Mouse (Mus musculus) midbrain, embryonic 14.5 days (tissue): ENCODE measurements at regions not wholly inside any gene's neighbourhood (a gene's known extent, or its start where the extent isn't known, plus 50 kb on each side); places are given as distances from the start of the nearest gene placed in this dataset.

ENCODE experiments used
- ATAC-seq: fragments of 200-750 bp; cut with Nextera tagmentation; 2 replicates; pipeline ENCODE4 v1.8.0; 2017; ENCODE audit warnings: moderate number of reproducible peaks, moderate library complexity; ENCODE audit not compliant: low FRiP score, low TSS enrichment
- DNase-seq: peaks from one replicate; pipeline ENCODE4 v3.0.0-alpha.2; 2015
- H3K27ac ChIP-seq: fragments of 300-500 bp; sonication (generic); replicated peaks from 2 replicates; pipeline ENCODE4 v1.5.1; 2014; ENCODE audit warnings: mild to moderate bottlenecking, low read depth, low read length, moderate library complexity
- H3K27me3 ChIP-seq: fragments of 300-500 bp; sonication (generic); 2 replicates; pipeline ENCODE4 v1.6.1; 2014; ENCODE audit warnings: low read length, control low read depth, mixed read lengths; ENCODE audit not compliant: control insufficient read depth, insufficient read depth
- H3K36me3 ChIP-seq: fragments of 300-500 bp; sonication (generic); 2 replicates; pipeline ENCODE4 v1.6.1; 2014; ENCODE audit warnings: low read length, control low read depth; ENCODE audit not compliant: control insufficient read depth, insufficient read depth
- H3K4me1 ChIP-seq: fragments of 300-500 bp; sonication (generic); 2 replicates; pipeline ENCODE4 v1.6.1; 2014; ENCODE audit warnings: mild to moderate bottlenecking, antibody characterized with exemption, low read length, control low read depth; ENCODE audit not compliant: control insufficient read depth, insufficient read depth
- H3K4me2 ChIP-seq: fragments of 300-500 bp; sonication (generic); 2 replicates; pipeline ENCODE4 v1.6.1; 2014; ENCODE audit warnings: mild to moderate bottlenecking, low read length, moderate library complexity
- H3K4me3 ChIP-seq: fragments of 300-500 bp; sonication (generic); replicated peaks from 2 replicates; pipeline ENCODE4 v1.5.1; 2014; ENCODE audit warnings: low read depth, low read length
- H3K9ac ChIP-seq: fragments of 300-500 bp; sonication (generic); replicated peaks from 2 replicates; pipeline ENCODE4 v1.6.1; 2014; ENCODE audit warnings: mild to moderate bottlenecking, low read length, moderate library complexity
- H3K9me3 ChIP-seq: fragments of 300-500 bp; sonication (generic); 2 replicates; pipeline ENCODE4 v1.6.1; 2016; ENCODE audit warnings: low read length, control low read depth, mixed read lengths; ENCODE audit not compliant: control insufficient read depth
- WGBS: fragments of 180-500 bp; shearing (Covaris S2); extraction: QIAGEN DNeasy Blood & Tissue Kit; methylation state at CpG from one replicate; pipeline ENCODE4 v1.1.7; 2014; 5-methylcytosine and 5-hydroxymethylcytosine counted together

DNA sequence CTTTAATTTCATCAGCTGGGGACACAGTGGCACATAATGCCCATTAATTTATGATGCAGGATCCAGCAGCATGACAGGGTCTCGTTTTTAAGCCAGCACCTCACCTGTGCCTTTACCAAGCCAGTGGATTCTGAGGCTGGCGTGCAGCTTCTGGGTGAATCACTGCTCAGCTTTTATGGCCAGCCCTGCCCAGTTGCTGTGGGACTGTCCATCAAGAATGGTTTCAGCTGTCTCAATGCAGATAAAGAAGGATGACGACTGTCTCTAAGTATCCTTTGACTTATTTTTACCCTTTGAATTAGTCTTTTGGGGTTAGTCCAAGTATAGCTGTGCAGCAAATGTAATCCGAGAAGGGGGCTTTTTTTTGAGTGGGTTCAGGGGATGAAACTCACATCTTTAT, 167.3 kb upstream of the Bcor start:
- Histone ChIP-seq H3K36me3 (no peaks in the 10 kb centered on the region), H3K4me3 (no peak overlapping the region), H3K4me2 (no peak overlapping the region), H3K27ac (no peak overlapping the region), H3K27me3 (no peaks in the 10 kb centered on the region), H3K9me3 (no peaks in the 10 kb centered on the region), H3K9ac (no peak overlapping the region), H3K4me1 (no peaks in the 10 kb centered on the region)
- WGBS: 68% methylated on average over 4 of the region's 4 CpGs
- no peak for ATAC-seq
- DNase-seq: no peak

DNA sequence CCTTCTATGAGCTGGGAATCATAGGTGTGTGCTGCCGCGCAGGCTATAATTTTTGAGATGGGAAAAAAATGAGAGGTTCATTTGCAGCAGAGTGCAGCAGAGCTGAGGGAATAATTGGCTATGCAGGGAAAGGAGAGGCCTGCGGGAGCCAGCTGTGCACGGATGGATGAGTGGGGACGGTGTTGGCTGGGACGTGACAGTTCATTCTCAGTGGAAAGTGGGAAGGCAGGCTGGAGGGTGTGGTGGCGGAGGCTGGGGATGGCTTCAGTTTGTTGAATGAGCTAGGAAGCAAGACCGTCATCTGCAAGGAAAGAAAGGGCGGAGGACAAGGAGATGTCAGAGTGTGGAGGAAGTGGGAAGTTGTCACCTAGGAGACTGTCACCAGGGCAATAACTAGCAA, 180.4 kb upstream of the Bcor start:
- no peak overlapping the region for H3K4me3 ChIP-seq
- no peaks in the 10 kb centered on the region for H3K27me3 ChIP-seq
- ATAC-seq: no peak
- no peak for DNase-seq
- H3K27ac ChIP-seq: no peak overlapping the region
- no peaks in the 10 kb centered on the region for H3K9me3 ChIP-seq
- no peak overlapping the region for H3K4me2 ChIP-seq
- 64% methylated on average over 9 of the region's 9 CpGs for WGBS
- H3K4me1 ChIP-seq: no peaks in the 10 kb centered on the region
- H3K9ac ChIP-seq: no peak overlapping the region
- H3K36me3 ChIP-seq: no peaks in the 10 kb centered on the region

DNA sequence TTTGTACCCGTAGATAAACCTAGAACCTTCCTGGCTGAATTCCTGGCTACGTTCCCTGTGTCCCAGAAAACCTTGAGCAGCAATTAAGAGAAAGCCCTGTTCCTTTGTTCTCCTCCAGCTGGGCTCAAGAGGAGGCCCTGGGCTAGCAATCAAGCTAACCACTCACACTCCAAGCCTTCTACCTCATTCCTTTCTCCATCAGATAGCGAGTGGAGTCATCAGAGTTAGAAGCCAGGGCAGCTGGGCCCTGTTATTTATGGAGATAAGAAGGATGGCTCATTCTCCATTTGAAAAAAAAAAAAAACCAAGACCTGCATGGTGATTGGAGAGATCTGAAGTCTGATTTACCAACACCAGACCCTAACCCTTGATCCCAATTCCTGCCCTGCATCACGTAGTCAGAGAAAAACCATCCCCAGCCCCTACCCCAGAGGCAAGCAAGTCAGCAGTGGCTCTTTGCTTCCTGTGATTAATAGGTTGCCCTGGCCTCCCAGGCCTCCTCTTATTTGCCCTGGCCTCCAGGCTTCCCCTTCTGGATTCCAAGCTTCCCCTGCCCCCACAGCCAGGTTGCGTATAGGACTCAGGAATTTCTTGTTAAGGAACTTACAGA, 181.3 kb upstream of the Bcor start:
- 76% methylated on average over 5 of the region's 5 CpGs for WGBS
- ATAC-seq (no peak), DNase-seq (no peak)
- H3K27ac ChIP-seq: no peak overlapping the region
- H3K4me1 ChIP-seq: no peaks in the 10 kb centered on the region
- H3K4me3 ChIP-seq: no peak overlapping the region
- no peaks in the 10 kb centered on the region for H3K36me3 ChIP-seq
- no peak overlapping the region for H3K9ac ChIP-seq
- H3K27me3 ChIP-seq: no peaks in the 10 kb centered on the region
- H3K4me2 ChIP-seq: no peak overlapping the region
- H3K9me3 ChIP-seq: no peaks in the 10 kb centered on the region

DNA sequence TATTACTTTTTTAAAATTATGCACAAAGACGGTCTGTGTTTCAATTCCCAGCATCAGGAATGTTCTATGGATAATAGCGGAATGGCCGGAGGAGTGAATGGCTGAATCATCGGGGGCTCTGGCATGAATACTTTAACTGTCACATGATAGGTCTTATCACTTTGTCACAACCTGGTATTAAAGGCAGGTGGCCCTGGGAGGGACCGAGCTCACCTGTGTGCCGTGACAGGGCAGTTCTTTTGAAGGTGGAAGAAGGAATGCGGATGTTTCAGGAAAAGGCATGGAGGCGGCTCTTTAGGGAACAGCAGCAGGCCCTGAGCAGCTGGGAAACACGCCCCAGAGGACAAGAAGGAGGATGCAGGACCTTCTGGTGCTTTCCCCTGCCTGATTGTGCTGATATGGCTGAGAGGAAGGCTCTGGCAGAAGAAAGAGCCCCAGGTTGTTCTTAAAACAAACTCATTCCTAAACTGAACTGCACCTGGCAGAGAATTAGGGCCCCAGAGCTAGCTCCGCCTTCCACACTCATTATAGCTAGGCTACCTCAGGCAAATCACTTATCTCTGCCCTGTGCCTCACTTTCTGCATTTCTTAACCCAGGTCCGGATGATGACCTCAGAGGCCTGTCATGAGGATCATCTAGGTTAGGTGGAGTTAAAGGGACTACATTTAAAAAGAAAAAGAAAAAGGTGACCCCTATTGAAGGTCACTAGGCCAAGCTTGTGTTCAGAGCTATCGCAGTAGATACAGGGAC, 184.8 kb upstream of the Bcor start:
- Histone ChIP-seq H3K4me1 (no peaks in the 10 kb centered on the region), H3K27me3 (no peaks in the 10 kb centered on the region), H3K36me3 (no peaks in the 10 kb centered on the region), H3K4me3 (no peak overlapping the region), H3K4me2 (no peak overlapping the region), H3K9ac (no peak overlapping the region), H3K9me3 (no peaks in the 10 kb centered on the region), H3K27ac (no peak overlapping the region)
- ATAC-seq (no peak), DNase-seq (no peak)
- 88% methylated on average over 12 of the region's 12 CpGs for WGBS

DNA sequence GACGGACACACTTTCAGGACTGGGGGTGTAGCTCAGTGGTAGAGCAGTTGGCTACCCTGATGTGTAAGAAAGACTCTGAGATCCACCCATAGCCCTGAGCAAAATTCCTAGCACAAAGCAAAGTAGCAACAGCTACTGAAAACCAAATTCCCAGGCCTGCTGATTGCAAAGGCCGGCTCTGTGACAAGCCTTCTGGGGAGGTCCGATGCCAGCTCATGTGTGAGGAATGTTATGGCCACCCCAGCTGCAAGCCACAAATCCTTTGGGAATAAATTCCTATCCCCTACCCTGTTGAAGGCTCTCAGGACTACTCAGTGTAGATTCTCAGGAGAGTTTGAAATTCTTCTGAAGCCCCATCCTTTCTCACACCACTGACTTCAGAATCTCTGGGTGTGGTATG, 186.7 kb upstream of the Bcor start:
- WGBS: 87% methylated on average over 3 of the region's 3 CpGs
- H3K4me3 ChIP-seq: no peak overlapping the region
- no peak for DNase-seq
- H3K27ac ChIP-seq: no peak overlapping the region
- H3K4me1 ChIP-seq: no peaks in the 10 kb centered on the region
- ATAC-seq: no peak
- no peaks in the 10 kb centered on the region for H3K36me3 ChIP-seq
- H3K9me3 ChIP-seq: no peaks in the 10 kb centered on the region
- no peak overlapping the region for H3K4me2 ChIP-seq
- no peaks in the 10 kb centered on the region for H3K27me3 ChIP-seq
- no peak overlapping the region for H3K9ac ChIP-seq

DNA sequence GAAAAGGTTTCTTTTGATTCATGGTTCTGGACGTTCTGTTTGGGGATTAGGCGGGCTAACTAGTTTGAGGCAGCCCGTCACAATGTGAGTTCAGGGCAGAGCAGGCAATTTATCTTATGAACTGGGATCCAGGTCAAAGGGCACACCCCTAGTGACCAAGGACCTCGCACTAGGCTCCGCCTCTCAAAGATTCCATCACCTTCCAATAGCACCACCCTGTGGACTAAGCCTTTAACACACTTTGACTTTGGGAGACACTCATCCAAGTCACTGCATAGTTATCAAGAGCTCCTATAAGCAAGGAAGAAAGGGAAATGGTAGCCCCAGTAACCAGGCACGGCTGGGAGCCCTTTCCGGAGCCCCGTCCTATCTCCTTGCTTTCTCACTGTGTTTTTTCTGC, 188.0 kb upstream of the Bcor start:
- no peak overlapping the region for H3K4me3 ChIP-seq
- no peaks in the 10 kb centered on the region for H3K36me3 ChIP-seq
- H3K27me3 ChIP-seq: no peaks in the 10 kb centered on the region
- no peaks in the 10 kb centered on the region for H3K4me1 ChIP-seq
- H3K27ac ChIP-seq: no peak overlapping the region
- 44% methylated on average over 8 of the region's 8 CpGs for WGBS
- H3K9me3 ChIP-seq: no peaks in the 10 kb centered on the region
- H3K9ac ChIP-seq: no peak overlapping the region
- no peak for DNase-seq
- no peak overlapping the region for H3K4me2 ChIP-seq
- no peak for ATAC-seq

DNA sequence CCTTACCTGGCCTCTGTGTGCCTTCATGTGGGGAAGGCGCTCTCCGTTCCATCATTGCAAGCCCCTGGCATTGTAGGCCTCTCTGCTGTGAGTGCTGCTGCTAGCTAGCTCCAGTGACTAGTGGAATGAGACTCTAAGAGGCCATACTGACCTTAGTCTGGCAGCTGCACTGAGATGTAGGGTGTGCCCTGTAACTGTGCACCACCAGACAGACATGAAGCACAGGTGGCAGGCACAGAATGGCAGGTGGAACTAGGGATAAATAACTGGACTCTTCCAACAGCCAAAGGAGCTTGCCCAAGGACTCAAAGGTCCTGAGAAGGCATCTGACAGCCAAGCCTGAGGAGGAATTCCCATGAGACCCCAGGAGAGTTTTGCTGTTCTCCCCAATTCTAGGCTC, 194.7 kb upstream of the Bcor start:
- 93% methylated on average over 2 of the region's 2 CpGs for WGBS
- Histone ChIP-seq H3K36me3 (no peaks in the 10 kb centered on the region), H3K4me1 (no peaks in the 10 kb centered on the region), H3K27me3 (no peaks in the 10 kb centered on the region), H3K9me3 (no peaks in the 10 kb centered on the region), H3K4me3 (no peak overlapping the region), H3K4me2 (no peak overlapping the region), H3K9ac (no peak overlapping the region), H3K27ac (no peak overlapping the region)
- DNase-seq (no peak), ATAC-seq (no peak)

DNA sequence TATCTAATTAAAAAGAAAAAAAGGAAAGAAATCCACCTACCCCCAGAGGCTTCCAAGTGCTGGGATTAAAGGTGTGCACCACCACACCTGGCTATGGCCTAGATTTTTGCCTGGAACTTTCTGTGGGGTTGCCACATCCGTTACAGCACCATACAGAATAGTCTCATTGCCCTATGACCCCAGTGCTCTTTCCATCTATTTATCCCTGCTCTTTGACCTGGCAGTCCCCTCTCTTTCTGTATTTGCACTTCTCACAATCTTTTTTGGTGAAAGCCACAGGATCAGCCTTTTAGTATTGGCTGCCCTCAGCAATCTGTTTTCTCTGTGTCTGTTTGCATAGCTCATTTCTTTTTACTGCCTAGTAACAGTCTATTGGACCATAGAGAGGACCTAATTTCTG, 197.9 kb upstream of the Bcor start:
- no peaks in the 10 kb centered on the region for H3K9me3 ChIP-seq
- DNase-seq (no peak), ATAC-seq (no peak)
- no peaks in the 10 kb centered on the region for H3K36me3 ChIP-seq
- no peak overlapping the region for H3K9ac ChIP-seq
- no peak overlapping the region for H3K4me2 ChIP-seq
- H3K27ac ChIP-seq: no peak overlapping the region
- H3K4me3 ChIP-seq: no peak overlapping the region
- no peaks in the 10 kb centered on the region for H3K27me3 ChIP-seq
- WGBS: 45% methylated on average over 1 of the region's 1 CpGs
- no peaks in the 10 kb centered on the region for H3K4me1 ChIP-seq

DNA sequence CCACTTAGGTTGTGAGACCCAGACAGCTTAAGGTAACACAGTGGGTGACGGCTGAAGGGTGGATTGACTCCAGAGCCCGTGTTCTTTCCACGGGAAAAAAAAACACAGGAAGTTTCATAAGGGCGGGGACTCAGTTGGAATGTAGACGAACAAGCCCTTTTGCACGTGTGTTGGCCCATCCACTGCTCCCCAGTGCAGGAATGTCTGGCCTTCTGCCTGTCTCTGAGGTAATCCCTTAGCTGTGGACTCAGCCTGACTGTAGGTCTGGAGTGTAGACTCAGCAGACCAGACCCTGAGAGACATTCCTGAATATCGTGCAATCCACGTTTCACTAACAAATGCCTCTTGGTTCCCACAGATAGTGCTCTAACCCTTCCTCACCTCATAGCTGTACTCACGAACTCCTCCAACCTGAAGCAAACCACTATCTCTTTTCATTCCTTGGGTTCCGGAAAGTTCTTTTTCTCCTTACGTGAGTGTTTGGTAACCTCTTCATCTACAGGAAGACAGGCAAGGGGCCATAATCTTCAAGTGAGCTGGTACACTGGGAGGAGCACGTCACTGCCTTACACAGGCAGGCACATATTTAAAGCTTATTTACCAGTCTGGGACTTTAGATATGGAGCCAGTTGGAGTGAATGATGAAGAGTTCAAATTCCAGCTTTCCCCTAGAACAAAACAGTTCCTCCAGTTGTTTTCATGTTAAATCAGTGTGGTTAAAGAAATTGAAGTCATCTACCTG, 205.6 kb upstream of the Bcor start:
- H3K4me2 ChIP-seq: no peak overlapping the region
- 87% methylated on average over 12 of the region's 12 CpGs for WGBS
- no peaks in the 10 kb centered on the region for H3K36me3 ChIP-seq
- no peaks in the 10 kb centered on the region for H3K4me1 ChIP-seq
- no peak for DNase-seq
- no peak for ATAC-seq
- no peak overlapping the region for H3K9ac ChIP-seq
- H3K27ac ChIP-seq: no peak overlapping the region
- no peak overlapping the region for H3K4me3 ChIP-seq
- no peaks in the 10 kb centered on the region for H3K9me3 ChIP-seq
- no peaks in the 10 kb centered on the region for H3K27me3 ChIP-seq
